Mouse (Mus musculus) liver, embryonic 11.5 days (tissue): ENCODE results near the gene Scamp1. TPM values are rescaled to one million over a fixed set of nuclear protein-coding genes. Genes with fewer than 3 reads are reported as not detected.
A peak's percentile ranks its signal among the peaks of the same experiment; 100 is the strongest.

Experiments used
- ATAC-seq: fragments of 200-750 bp; cut with Nextera tagmentation; replicated peaks from 2 replicates; pipeline ENCODE4 v1.8.0; 2017; ENCODE audit warnings: moderate number of reproducible peaks, mild to moderate bottlenecking, moderate TSS enrichment, moderate library complexity; ENCODE audit not compliant: low FRiP score
- DNase-seq: peaks from one replicate; pipeline ENCODE4 v3.0.0-alpha.2; 2017; ENCODE audit warnings: low spot score
- H3K27ac ChIP-seq: fragments of 300-500 bp; sonication (generic); 2 replicates; pipeline ENCODE4 v1.5.1; 2014; ENCODE audit warnings: mild to moderate bottlenecking, low read depth, low read length, control low read depth
- H3K27me3 ChIP-seq: fragments of 300-500 bp; sonication (generic); replicated peaks from 2 replicates; pipeline ENCODE4 v1.6.1; 2014; ENCODE audit warnings: low read length, mixed read lengths; ENCODE audit not compliant: control insufficient read depth, insufficient read depth
- H3K36me3 ChIP-seq: fragments of 300-500 bp; sonication (generic); 2 replicates; pipeline ENCODE4 v1.6.1; 2014; ENCODE audit warnings: mild to moderate bottlenecking, low read length, moderate library complexity, mixed read lengths; ENCODE audit not compliant: control insufficient read depth, insufficient read depth
- H3K4me1 ChIP-seq: fragments of 300-500 bp; sonication (generic); replicated peaks from 2 replicates; pipeline ENCODE4 v1.6.1; 2014; ENCODE audit warnings: low read length, mixed read lengths; ENCODE audit not compliant: control insufficient read depth, insufficient read depth
- H3K4me2 ChIP-seq: fragments of 300-500 bp; sonication (generic); 2 replicates; pipeline ENCODE4 v1.6.1; 2014; ENCODE audit warnings: mild to moderate bottlenecking, control low read depth, moderate library complexity
- H3K4me3 ChIP-seq: fragments of 300-500 bp; sonication (generic); 2 replicates; pipeline ENCODE4 v1.5.1; 2014; ENCODE audit warnings: low read depth, low read length, control low read depth
- H3K9ac ChIP-seq: fragments of 300-500 bp; sonication (generic); 2 replicates; pipeline ENCODE4 v1.6.1; 2014; ENCODE audit warnings: low read depth, low read length, control low read depth
- H3K9me3 ChIP-seq: fragments of 300-500 bp; sonication (generic); 2 replicates; pipeline ENCODE4 v1.6.1; 2016; ENCODE audit warnings: low read length, inconsistent platforms, mixed read lengths; ENCODE audit not compliant: control insufficient read depth
- WGBS: fragments of 180-500 bp; shearing (Covaris S2); extraction: QIAGEN DNeasy Blood & Tissue Kit; methylation state at CpG from one replicate; pipeline ENCODE4 v1.1.7; 2014; 5-methylcytosine and 5-hydroxymethylcytosine counted together
- polyA plus RNA-seq: library from polyadenylated mRNA; unstranded; fragments of >200 nt; fragmentation: Nextera tagmentation; extraction: Ambion mirVana; gene quantifications from 2 replicates; pipeline ENCODE4 v1.2.1, GENCODE M21; 2014

Gene Scamp1
- polyA plus RNA-seq, 1 experiment from 2014 or later = 16.7 TPM

DNA sequence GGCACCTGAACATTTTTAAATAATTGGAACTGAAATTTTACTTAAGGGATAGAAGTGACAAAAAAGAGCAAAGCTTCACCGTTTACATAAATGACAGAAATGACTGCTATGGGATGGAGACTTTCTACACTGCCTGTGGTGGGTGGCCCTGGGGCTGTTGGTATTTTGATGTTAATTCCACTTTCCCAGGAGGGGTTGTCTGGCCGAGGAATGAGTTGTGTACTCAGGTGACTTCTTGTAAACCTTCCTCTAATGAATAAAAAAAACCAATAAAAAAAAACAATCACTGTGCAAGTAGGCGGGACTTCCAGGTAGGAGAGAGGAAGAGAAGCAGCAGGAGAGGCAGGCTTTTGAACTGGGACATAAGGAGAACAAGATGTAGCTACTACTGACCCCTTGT lies 20.4 kb downstream of the Scamp1 start:
- no peaks in the 10 kb centered on the region for H3K27me3 ChIP-seq
- 77% methylated on average over 3 of the region's 3 CpGs for WGBS
- H3K9ac ChIP-seq = no peak overlapping the region
- peaks cover 55% of the 10 kb centered on the region for H3K4me1 ChIP-seq
- H3K36me3 ChIP-seq = no peaks in the 10 kb centered on the region
- DNase-seq (no peak), ATAC-seq (no peak)
- no peak overlapping the region for H3K4me2 ChIP-seq
- peaks cover 2% of the 10 kb centered on the region; the same call in 1 of the 2 replicates for H3K9me3 ChIP-seq
- H3K27ac ChIP-seq = no peak overlapping the region
- no peak overlapping the region for H3K4me3 ChIP-seq

DNA sequence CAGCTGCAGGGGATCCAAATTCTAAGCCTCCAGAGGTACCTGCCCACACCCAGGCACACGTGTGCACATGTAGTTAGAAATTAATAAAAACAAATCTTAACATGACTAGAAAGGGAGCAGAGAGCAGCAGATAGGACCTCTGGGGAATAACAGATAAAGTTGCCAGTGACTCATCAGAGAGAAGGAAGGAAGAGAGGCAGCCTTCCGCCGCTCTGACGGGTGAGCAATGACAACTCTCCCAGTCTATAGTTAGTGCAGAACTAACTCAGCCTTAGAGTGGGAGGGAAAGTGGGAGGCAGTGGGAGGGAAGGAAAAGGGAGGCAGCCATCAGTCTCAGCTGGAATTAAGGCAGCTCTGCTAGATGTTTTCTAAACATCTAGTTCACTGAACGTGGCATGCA lies 21.7 kb downstream of the Scamp1 start:
- H3K4me2 ChIP-seq = peak overlapping the region; percentile 19
- H3K27me3 ChIP-seq = no peaks in the 10 kb centered on the region
- H3K4me1 ChIP-seq = peaks cover 62% of the 10 kb centered on the region
- H3K4me3 ChIP-seq = no peak overlapping the region
- peak; percentile 82 for ATAC-seq
- H3K27ac ChIP-seq = peak overlapping the region; percentile 44
- no peak for DNase-seq
- no peaks in the 10 kb centered on the region for H3K36me3 ChIP-seq
- no peak overlapping the region for H3K9ac ChIP-seq
- 29% methylated on average over 5 of the region's 5 CpGs for WGBS
- H3K9me3 ChIP-seq = peaks cover 2% of the 10 kb centered on the region; the same call in 1 of the 2 replicates

DNA sequence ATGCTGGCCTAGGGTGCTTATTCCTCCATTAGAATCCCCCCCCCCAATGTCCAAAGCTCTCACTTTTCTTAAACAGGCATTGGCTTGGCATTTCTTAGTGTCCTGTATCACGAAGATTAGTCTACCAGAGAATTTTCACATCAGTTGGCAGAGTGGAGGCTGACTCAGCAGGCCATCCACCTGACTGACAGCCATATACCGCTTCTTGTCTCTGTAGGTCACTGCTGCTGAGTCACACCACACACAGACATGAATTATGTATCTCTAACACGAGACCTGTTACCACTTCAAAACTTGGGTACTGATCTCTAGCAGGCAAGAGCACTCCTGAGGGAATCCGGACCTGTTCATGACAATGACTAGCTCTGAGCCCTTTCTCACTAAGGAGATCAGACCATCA lies 23.1 kb downstream of the Scamp1 start:
- H3K4me3 ChIP-seq = no peak overlapping the region
- peaks cover 2% of the 10 kb centered on the region; the same call in 1 of the 2 replicates for H3K9me3 ChIP-seq
- H3K9ac ChIP-seq = no peak overlapping the region
- H3K27me3 ChIP-seq = no peaks in the 10 kb centered on the region
- peaks cover 56% of the 10 kb centered on the region for H3K4me1 ChIP-seq
- no peak overlapping the region for H3K4me2 ChIP-seq
- no peaks in the 10 kb centered on the region for H3K36me3 ChIP-seq
- WGBS = 59% methylated on average over 4 of the region's 4 CpGs
- H3K27ac ChIP-seq = no peak overlapping the region
- DNase-seq (no peak), ATAC-seq (peak; percentile 63)

DNA sequence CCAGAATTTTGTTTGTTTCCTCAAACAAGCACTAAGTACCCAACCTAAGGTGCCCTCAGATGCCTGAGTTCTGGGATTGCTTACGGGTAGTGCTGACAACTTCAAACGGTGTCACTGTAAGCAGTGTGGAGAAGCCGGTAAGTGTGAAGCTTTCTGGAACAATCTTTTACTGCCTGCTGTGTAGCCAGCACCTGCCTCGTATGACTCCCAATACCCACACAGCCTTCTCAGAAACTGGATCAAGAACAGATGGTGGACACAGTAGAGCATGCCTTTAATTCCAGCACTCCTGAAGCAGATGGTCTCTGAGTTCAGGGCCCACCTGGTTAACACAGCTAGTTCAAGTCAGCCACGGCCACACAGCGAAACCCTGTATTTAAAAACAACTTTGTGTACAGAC lies 24.0 kb downstream of the Scamp1 start:
- H3K4me2 ChIP-seq = no peak overlapping the region
- H3K27ac ChIP-seq = no peak overlapping the region
- DNase-seq = no peak
- no peaks in the 10 kb centered on the region for H3K27me3 ChIP-seq
- no peak for ATAC-seq
- peaks cover 2% of the 10 kb centered on the region; the same call in 1 of the 2 replicates for H3K9me3 ChIP-seq
- 78% methylated on average over 6 of the region's 6 CpGs for WGBS
- H3K4me3 ChIP-seq = no peak overlapping the region
- no peak overlapping the region for H3K9ac ChIP-seq
- H3K36me3 ChIP-seq = no peaks in the 10 kb centered on the region
- H3K4me1 ChIP-seq = peaks cover 53% of the 10 kb centered on the region

DNA sequence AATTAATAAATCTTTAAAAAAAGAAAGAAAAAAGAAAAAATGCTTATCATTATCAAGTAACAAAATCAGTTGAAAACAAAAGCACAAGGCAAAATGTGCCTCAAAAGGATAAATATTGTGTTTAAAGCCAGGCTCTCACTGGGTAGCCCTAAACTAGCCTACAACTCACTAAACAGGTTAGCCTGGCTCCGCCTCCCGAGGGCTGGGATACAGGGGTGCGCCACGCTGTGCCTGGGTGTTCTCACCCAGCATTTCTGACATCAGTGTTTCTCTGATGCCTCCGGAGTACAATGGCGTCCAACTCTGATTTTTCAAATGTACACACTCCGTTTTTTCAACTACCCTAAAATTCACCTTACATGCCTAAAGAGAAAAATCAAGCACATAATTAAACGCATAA lies 24.7 kb downstream of the Scamp1 start:
- Histone ChIP-seq H3K27me3 (no peaks in the 10 kb centered on the region), H3K4me3 (no peak overlapping the region), H3K36me3 (no peaks in the 10 kb centered on the region), H3K4me1 (peaks cover 50% of the 10 kb centered on the region), H3K9me3 (peaks cover 2% of the 10 kb centered on the region; the same call in 1 of the 2 replicates), H3K9ac (no peak overlapping the region), H3K4me2 (no peak overlapping the region), H3K27ac (no peak overlapping the region)
- ATAC-seq (no peak), DNase-seq (no peak)
- WGBS = 79% methylated on average over 8 of the region's 8 CpGs

DNA sequence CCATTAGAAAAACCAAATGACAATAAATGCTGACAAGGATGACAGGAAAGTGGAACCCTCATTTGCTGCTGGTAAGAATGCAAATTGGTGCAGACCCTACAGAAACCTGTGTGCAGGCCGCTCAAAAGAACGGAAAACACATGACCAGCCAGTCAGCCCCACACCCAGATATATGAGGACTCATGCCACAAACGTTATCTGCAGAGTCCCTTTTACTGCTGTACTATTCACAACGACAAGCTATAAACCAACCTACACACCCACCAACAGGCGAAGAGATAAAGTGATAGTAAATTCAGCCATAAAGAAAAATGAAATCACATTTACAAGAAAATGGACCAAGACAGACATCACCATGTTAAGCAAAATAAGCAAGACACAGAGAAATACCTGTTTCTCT lies 26.4 kb downstream of the Scamp1 start:
- 43% methylated on average over 5 of the region's 5 CpGs for WGBS
- ATAC-seq (peak; percentile 65; the same call in 1 of the 2 replicates), DNase-seq (no peak)
- H3K4me1 ChIP-seq = peaks cover 47% of the 10 kb centered on the region
- H3K9ac ChIP-seq = no peak overlapping the region
- no peak overlapping the region for H3K4me3 ChIP-seq
- H3K9me3 ChIP-seq = no peaks in the 10 kb centered on the region
- H3K27ac ChIP-seq = no peak overlapping the region
- H3K27me3 ChIP-seq = no peaks in the 10 kb centered on the region
- H3K36me3 ChIP-seq = no peaks in the 10 kb centered on the region
- H3K4me2 ChIP-seq = peak overlapping the region; percentile 44

DNA sequence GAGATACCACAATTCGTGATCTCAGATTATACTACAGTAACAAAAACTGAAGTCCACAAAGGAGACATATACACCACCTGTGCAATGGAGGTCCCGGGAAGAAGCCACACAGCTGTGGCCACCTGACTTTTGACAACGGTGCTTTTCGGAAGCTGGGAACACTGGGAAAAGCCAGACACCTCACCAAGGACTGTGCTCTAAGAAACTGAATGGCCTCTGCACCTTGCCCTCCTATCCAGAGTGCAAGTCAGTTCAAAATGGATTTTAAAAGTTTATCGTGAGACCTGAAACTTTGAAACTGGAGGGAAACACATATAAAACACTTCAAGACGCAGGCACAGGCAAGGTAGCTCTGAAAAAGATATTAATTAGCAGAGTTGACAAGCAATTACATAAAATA lies 27.1 kb downstream of the Scamp1 start:
- Histone ChIP-seq H3K4me1 (peaks cover 40% of the 10 kb centered on the region), H3K4me3 (no peak overlapping the region), H3K4me2 (peak overlapping the region; percentile 44; the same call in 1 of the 2 replicates), H3K27ac (no peak overlapping the region), H3K27me3 (no peaks in the 10 kb centered on the region), H3K9ac (no peak overlapping the region), H3K9me3 (no peaks in the 10 kb centered on the region), H3K36me3 (no peaks in the 10 kb centered on the region)
- no peak for DNase-seq
- WGBS = 81% methylated on average over 6 of the region's 6 CpGs
- no peak for ATAC-seq

DNA sequence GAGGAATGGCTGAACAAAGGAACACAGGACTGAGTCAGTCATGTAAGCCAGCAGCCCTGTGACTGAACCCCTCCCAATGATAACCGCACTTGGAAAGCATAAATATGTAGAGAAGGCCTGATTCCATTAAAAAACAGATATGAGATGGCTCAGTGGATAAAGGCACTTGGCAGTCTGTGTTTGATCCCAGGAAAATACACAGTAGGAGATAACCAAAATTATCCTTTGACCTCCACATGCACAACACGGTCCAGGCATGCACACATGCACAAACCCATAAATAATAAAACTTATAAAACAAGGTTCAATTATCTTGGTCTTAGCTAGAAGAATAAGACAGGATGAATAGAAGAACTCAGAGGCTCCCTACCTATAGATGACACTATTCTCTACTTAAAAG lies 27.9 kb downstream of the Scamp1 start:
- Histone ChIP-seq H3K36me3 (no peaks in the 10 kb centered on the region), H3K4me1 (peaks cover 32% of the 10 kb centered on the region), H3K9me3 (no peaks in the 10 kb centered on the region), H3K9ac (no peak overlapping the region), H3K4me2 (no peak overlapping the region), H3K4me3 (no peak overlapping the region), H3K27ac (0 out of 2 replicates have a peak overlapping the region, but pooled peaks have one; percentile 10), H3K27me3 (no peaks in the 10 kb centered on the region)
- DNase-seq (no peak), ATAC-seq (no peak)
- WGBS = 68% methylated on average over 2 of the region's 2 CpGs

DNA sequence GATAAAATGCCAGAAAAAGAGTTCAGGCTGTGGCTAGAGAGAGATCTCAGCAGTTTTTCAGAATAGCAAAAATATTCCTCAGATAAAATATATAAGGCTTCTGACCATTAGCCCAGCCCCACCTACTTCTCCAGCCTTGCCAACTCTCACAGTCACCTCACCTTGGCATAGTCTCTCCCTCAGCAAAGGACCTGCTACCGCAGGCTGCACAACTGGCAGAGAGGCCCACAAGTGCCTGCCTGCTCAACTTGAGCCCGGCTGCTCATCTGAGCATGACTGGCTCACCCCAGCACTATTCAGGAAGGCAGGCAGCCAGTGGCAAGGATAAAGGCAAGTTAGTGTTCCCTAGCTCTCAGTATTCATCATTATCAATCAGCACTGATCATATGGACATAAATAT lies 30.5 kb downstream of the Scamp1 start:
- Histone ChIP-seq H3K27me3 (no peaks in the 10 kb centered on the region), H3K9me3 (no peaks in the 10 kb centered on the region), H3K27ac (no peak overlapping the region), H3K4me1 (peaks cover 20% of the 10 kb centered on the region), H3K36me3 (no peaks in the 10 kb centered on the region), H3K9ac (no peak overlapping the region), H3K4me3 (no peak overlapping the region), H3K4me2 (no peak overlapping the region)
- 92% methylated on average over 2 of the region's 2 CpGs for WGBS
- DNase-seq = no peak
- ATAC-seq = no peak
